Mouse (Mus musculus): ENCODE measurements around the gene Casp9. TPM values are rescaled to one million over a fixed set of nuclear protein-coding genes. Genes with fewer than 3 reads are reported as not detected.

Casp9 gene
- 17.0 TPM for polyA plus RNA-seq (2014; fragmentation: Illumina TruSeq; extraction: RNeasy Lipid Tissue Mini Kit (QIAGEN cat#74804); ENCODE audit: low read depth, low replicate concordance)

GRCm38 (mm10) chr4:141793282-141794151 is at the start of gene Casp9:
Gene Casp9, plus strand, starts transcription at chr4:141793612.

GRCm38 (mm10) chr4:141746578-141747346 is 46.6 kb upstream of the Casp9 start, which contains the start of gene Agmat:
Gene Agmat, plus strand, starts transcription at chr4:141746672.

DNA sequence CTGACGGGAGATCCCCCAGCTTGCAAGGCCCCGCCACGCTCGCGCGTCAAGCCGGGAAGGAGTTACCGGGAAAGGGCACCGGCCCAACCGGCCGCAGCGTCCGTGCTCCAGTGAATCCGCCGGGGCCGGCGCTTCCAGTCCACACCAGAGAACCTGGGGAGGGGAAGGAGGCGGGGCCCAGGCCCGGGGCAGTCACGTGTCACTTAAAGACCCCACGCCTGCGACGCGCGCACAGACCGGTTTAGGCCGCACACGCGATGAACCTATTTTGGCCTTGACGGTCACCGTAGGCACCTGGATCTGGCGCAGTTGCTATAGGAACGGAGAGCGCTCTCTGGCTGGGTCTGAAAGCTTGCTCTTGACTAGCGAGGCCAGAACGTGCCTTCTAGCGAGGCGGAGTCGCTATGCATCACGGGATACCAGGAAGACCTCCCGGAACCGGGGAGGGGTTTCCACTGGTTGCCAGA is 2.9 kb upstream of the Casp9 start, which contains the start of gene Dnajc16:
Dnajc16 (minus strand) TSS at position 408 of the 467 bp plus-strand sequence.

DNA sequence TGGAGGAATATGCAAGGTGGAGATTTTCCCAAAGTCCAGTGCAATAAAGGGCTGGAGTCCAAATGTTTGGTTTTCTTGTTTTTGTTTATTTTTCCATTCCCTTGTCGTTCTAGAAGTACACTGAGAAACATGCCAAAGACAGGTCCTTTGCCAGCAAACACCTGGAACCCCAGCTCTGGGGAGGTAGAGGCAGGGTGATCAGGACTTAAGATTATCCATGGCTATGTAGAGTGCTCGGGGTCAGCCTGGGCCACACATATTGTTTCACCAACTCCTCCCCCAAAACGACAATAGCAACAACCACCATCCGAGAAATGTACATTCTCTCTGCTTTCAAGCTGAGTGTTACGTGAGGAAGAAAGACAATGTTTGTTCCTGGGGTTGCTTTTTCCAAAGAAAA is 32.6 kb downstream of the Casp9 start, which contains the start of gene Cela2a:
Cela2a (minus strand) TSS at position 101 of the 400 bp plus-strand sequence.

GRCm38 (mm10) chr4:141845999-141846398 is 52.6 kb downstream of the Casp9 start, which contains the start of gene Ctrc:
Gene Ctrc, minus strand, starts transcription at chr4:141846359.

Other genes with a start within 250 kb of the Casp9 start
- gene Fblim1, start 187.5 kb upstream of the Casp9 start, polyA plus RNA-seq (2014; fragmentation: Illumina TruSeq; extraction: RNeasy Lipid Tissue Mini Kit (QIAGEN cat#74804); ENCODE audit: low read depth, low replicate concordance), result 7.1 TPM
- gene Tmem82, start 175.0 kb upstream of the Casp9 start, polyA plus RNA-seq (2014; fragmentation: Illumina TruSeq; extraction: RNeasy Lipid Tissue Mini Kit (QIAGEN cat#74804); ENCODE audit: low read depth, low replicate concordance), result not detected
- gene Slc25a34, start 169.8 kb upstream of the Casp9 start, polyA plus RNA-seq (2014; fragmentation: Illumina TruSeq; extraction: RNeasy Lipid Tissue Mini Kit (QIAGEN cat#74804); ENCODE audit: low read depth, low replicate concordance), result 0.35 TPM
- 1.3 TPM for gene Plekhm2, start 128.7 kb upstream of the Casp9 start, polyA plus RNA-seq (2014; fragmentation: Illumina TruSeq; extraction: RNeasy Lipid Tissue Mini Kit (QIAGEN cat#74804); ENCODE audit: low read depth, low replicate concordance)
- gene Rsc1a1, start 108.0 kb upstream of the Casp9 start, polyA plus RNA-seq (2014; fragmentation: Illumina TruSeq; extraction: RNeasy Lipid Tissue Mini Kit (QIAGEN cat#74804); ENCODE audit: low read depth, low replicate concordance), result not detected
- gene Ddi2, start 70.2 kb upstream of the Casp9 start, polyA plus RNA-seq (2014; fragmentation: Illumina TruSeq; extraction: RNeasy Lipid Tissue Mini Kit (QIAGEN cat#74804); ENCODE audit: low read depth, low replicate concordance), result 33.9 TPM
- gene Agmat, start 46.9 kb upstream of the Casp9 start, polyA plus RNA-seq (2014; fragmentation: Illumina TruSeq; extraction: RNeasy Lipid Tissue Mini Kit (QIAGEN cat#74804); ENCODE audit: low read depth, low replicate concordance), result 0.70 TPM
- gene Dnajc16, start 2.7 kb upstream of the Casp9 start, polyA plus RNA-seq (2014; fragmentation: Illumina TruSeq; extraction: RNeasy Lipid Tissue Mini Kit (QIAGEN cat#74804); ENCODE audit: low read depth, low replicate concordance), result 11.1 TPM
- gene Cela2a, start 32.5 kb downstream of the Casp9 start, polyA plus RNA-seq (2014; fragmentation: Illumina TruSeq; extraction: RNeasy Lipid Tissue Mini Kit (QIAGEN cat#74804); ENCODE audit: low read depth, low replicate concordance), result not detected
- gene Ctrc, start 52.7 kb downstream of the Casp9 start, polyA plus RNA-seq (2014; fragmentation: Illumina TruSeq; extraction: RNeasy Lipid Tissue Mini Kit (QIAGEN cat#74804); ENCODE audit: low read depth, low replicate concordance), result not detected
- 2.2 TPM for gene Efhd2, start 81.3 kb downstream of the Casp9 start, polyA plus RNA-seq (2014; fragmentation: Illumina TruSeq; extraction: RNeasy Lipid Tissue Mini Kit (QIAGEN cat#74804); ENCODE audit: low read depth, low replicate concordance)
- gene Fhad1, start 221.5 kb downstream of the Casp9 start, polyA plus RNA-seq (2014; fragmentation: Illumina TruSeq; extraction: RNeasy Lipid Tissue Mini Kit (QIAGEN cat#74804); ENCODE audit: low read depth, low replicate concordance), result 1.3 TPM

Measured in adrenal gland, adult 10 weeks (tissue).